Mouse (Mus musculus) intestine, embryonic 16.5 days (tissue): Measurements from ENCODE around the gene Gm27029. TPM values are rescaled to one million over a fixed set of nuclear protein-coding genes. Genes with fewer than 3 reads are reported as not detected.
A peak's percentile ranks its signal among the peaks of the same experiment; 100 is the strongest.
"Not testable (repeated sequence)": the region's sequence is repeated elsewhere in the genome, so short reads cannot be mapped to it uniquely, and the experiment has no call there.

Experiments
- ATAC-seq: fragments of 200-750 bp; cut with Nextera tagmentation; 2 replicates; pipeline ENCODE4 v1.8.0; 2017; ENCODE audit warnings: moderate TSS enrichment, moderate library complexity
- H3K27ac ChIP-seq: fragments of 300-500 bp; sonication (generic); 2 replicates; pipeline ENCODE4 v1.5.1; 2014; ENCODE audit warnings: mild to moderate bottlenecking, low read length
- H3K27me3 ChIP-seq: fragments of 300-500 bp; sonication (generic); replicated peaks from 2 replicates; pipeline ENCODE4 v1.6.1; 2014; ENCODE audit warnings: low read length, control low read depth, mixed read lengths; ENCODE audit not compliant: control insufficient read depth, insufficient read depth
- H3K36me3 ChIP-seq: fragments of 300-500 bp; sonication (generic); 2 replicates; pipeline ENCODE4 v1.6.1; 2014; ENCODE audit warnings: low read length, control low read depth; ENCODE audit not compliant: control insufficient read depth, insufficient read depth
- H3K4me1 ChIP-seq: fragments of 300-500 bp; sonication (generic); 2 replicates; pipeline ENCODE4 v1.6.1; 2014; ENCODE audit warnings: low read length, control low read depth, mixed read lengths; ENCODE audit not compliant: control insufficient read depth, insufficient read depth
- H3K4me2 ChIP-seq: fragments of 300-500 bp; sonication (generic); 2 replicates; pipeline ENCODE4 v1.6.1; 2014; ENCODE audit warnings: low read depth, low read length, control low read depth
- H3K4me3 ChIP-seq: fragments of 300-500 bp; sonication (generic); 2 replicates; pipeline ENCODE4 v1.5.1; 2014; ENCODE audit warnings: mild to moderate bottlenecking, low read length
- H3K9ac ChIP-seq: fragments of 300-500 bp; sonication (generic); 2 replicates; pipeline ENCODE4 v1.6.1; 2014; ENCODE audit warnings: low read depth, low read length
- H3K9me3 ChIP-seq: fragments of 300-500 bp; sonication (generic); 2 replicates; pipeline ENCODE4 v1.6.1; 2016; ENCODE audit warnings: low read length, control low read depth; ENCODE audit not compliant: control insufficient read depth
- WGBS: fragments of 180-500 bp; shearing (Covaris S2); extraction: QIAGEN DNeasy Blood & Tissue Kit; methylation state at CpG from one replicate; pipeline ENCODE4 v1.1.7; 2014; 5-methylcytosine and 5-hydroxymethylcytosine counted together
- polyA plus RNA-seq: library from polyadenylated mRNA; unstranded; fragments of >200 nt; fragmentation: Nextera tagmentation; extraction: Ambion mirVana; gene quantifications from 2 replicates; pipeline ENCODE4 v1.2.1, GENCODE M21; 2015

The Gm27029 gene
- polyA plus RNA-seq, 1 experiment from 2014 or later, result 10.1 TPM

DNA sequence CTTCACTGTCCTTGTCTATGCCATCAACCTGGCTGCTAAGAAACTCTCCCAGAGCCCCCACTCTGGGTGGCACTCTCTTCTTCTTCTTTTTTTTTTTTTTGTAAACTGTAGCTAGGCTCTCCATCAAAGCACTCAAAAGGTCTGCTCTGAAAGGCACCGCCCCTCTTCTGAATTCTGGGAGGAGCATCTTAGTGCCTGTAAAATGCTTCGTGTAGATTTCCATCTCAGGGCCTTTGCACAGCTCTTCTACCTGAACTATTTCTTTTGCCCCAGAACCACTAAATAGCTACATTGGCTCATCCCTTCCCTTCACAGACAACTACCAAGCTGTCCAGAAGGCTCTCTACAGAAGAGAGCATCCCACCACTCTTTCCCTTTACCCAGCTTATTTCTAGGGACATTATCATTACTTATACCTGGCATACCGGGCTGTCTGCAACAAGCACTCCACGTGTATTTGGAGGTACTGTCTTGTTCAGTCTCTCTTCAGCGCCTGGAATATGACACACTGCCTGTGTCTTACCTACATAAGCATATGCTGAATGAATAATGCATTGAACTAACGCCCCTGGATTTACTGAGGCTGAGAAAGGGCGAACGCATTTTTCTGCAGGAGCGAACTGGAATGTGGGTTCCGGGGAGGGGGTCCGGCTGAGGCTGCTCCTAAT, 8.0 kb downstream of the Gm27029 start:
- WGBS, result 2% methylated on average over 11 of the region's 11 CpGs
- Histone ChIP-seq H3K4me2 (peak overlapping the region; percentile 66), H3K27ac (peak overlapping the region; percentile 47), H3K9ac (peak overlapping the region; percentile 85), H3K27me3 (no peaks in the 10 kb centered on the region), H3K9me3 (no peaks in the 10 kb centered on the region), H3K4me1 (peaks cover 5% of the 10 kb centered on the region; the same call in 1 of the 2 replicates), H3K4me3 (peak overlapping the region; percentile 80), H3K36me3 (peaks cover 11% of the 10 kb centered on the region)
- peak; percentile 41 for ATAC-seq

DNA sequence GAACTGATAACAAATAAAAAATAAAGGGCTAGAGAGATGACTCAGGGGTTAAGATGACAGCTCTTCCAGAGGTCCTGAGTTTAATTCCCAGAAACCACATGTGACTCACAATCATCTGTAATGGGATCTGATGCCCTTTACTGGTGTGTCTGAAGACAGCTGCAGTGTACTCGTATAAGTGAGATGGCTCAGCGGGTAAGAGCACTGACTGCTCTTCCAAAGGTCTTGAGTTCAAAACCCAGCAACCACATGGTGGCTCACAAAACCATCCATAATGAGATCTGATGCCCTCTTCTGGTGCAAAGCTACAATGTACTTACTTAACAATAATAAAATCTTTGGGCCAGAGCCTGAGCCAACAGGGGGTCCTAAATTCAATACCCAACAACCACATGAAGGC, 9.3 kb downstream of the Gm27029 start:
- H3K9me3 ChIP-seq, result no peaks in the 10 kb centered on the region
- no peak overlapping the region for H3K9ac ChIP-seq
- no peaks in the 10 kb centered on the region for H3K27me3 ChIP-seq
- no peak for ATAC-seq
- peaks cover 14% of the 10 kb centered on the region for H3K36me3 ChIP-seq
- 84% methylated on average over 2 of the region's 2 CpGs for WGBS
- H3K4me1 ChIP-seq, result peaks cover 5% of the 10 kb centered on the region; the same call in 1 of the 2 replicates
- H3K4me2 ChIP-seq, result no peak overlapping the region
- H3K27ac ChIP-seq, result no peak overlapping the region
- no peak overlapping the region for H3K4me3 ChIP-seq

DNA sequence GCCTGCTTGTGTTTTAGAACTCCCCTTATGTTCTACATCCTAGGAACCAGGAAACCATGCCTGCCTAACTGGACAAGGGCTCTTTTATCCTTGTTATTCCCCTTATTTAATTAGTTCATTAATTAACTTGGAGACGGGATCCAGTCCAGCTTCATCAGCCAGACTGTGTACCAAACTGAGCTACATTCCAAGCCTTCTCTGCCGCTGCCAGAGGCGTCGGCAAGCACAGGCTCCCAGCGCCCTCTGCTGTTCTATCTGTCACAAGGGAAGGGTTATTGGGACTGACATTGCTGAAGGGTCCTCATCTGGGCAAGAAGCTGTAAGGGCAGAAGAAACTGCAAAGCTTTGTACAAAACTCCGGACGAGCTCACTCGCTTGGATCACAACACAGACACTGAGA, 29.5 kb downstream of the Gm27029 start:
- Histone ChIP-seq H3K27ac (no peak overlapping the region), H3K4me2 (no peak overlapping the region), H3K36me3 (no peaks in the 10 kb centered on the region), H3K9me3 (no peaks in the 10 kb centered on the region), H3K4me1 (0 out of 2 replicates have a peak, but pooled peaks cover 4% of the 10 kb centered on the region), H3K4me3 (no peak overlapping the region), H3K27me3 (no peaks in the 10 kb centered on the region), H3K9ac (0 out of 2 replicates have a peak overlapping the region, but pooled peaks have one; percentile 52)
- peak; percentile 76 for ATAC-seq
- WGBS, result 1% methylated on average over 8 of the region's 8 CpGs

DNA sequence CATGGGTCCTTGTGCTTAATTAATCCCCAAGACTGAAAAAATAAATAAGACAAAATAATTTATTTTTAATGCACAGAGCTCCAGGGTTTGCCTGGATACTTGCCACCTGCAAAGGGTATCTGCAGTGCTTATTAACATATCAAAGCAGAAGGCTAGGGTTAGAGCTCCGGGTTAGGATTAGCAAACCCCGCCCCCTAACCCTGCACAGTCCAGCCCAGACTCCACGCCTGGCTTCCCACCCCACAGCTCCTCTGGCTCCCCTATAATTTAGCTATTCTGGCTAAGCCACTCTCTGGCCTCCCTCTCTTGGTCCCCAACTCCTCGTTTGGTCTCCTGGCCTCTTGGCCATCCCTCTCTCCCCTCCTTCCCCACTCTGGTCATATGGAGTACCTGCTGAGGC, 42.8 kb downstream of the Gm27029 start:
- 21% methylated on average over 4 of the region's 4 CpGs for WGBS
- H3K4me1 ChIP-seq, result no peaks in the 10 kb centered on the region
- no peak overlapping the region for H3K4me2 ChIP-seq
- H3K4me3 ChIP-seq, result no peak overlapping the region
- H3K27me3 ChIP-seq, result no peaks in the 10 kb centered on the region
- H3K36me3 ChIP-seq, result no peaks in the 10 kb centered on the region
- H3K9me3 ChIP-seq, result no peaks in the 10 kb centered on the region
- no peak overlapping the region for H3K9ac ChIP-seq
- no peak overlapping the region for H3K27ac ChIP-seq
- no peak for ATAC-seq

DNA sequence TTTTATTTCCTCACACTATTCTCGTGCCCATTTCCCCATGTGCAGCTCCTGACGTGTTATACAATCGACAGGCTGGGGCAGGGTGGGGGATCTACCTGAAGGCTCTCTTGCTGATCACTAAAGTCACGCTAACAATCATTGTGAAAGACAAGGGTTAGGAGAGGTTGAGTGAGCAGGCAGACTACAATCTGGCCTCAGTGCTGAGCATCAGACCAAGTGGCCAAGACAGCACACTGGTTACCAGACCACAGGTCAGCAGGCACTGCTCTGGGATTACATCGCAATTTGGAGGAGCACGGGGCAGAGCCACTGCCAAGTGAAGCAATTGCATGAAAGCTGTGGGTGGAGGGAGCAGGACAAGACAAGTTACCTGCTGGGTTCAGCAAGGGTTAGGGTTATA, 45.7 kb downstream of the Gm27029 start:
- Histone ChIP-seq H3K4me1 (no peaks in the 10 kb centered on the region), H3K4me2 (no peak overlapping the region), H3K27ac (no peak overlapping the region; the same call in 1 of the 2 replicates), H3K9ac (no peak overlapping the region), H3K36me3 (no peaks in the 10 kb centered on the region), H3K4me3 (no peak overlapping the region), H3K9me3 (no peaks in the 10 kb centered on the region), H3K27me3 (no peaks in the 10 kb centered on the region)
- ATAC-seq, result no peak
- WGBS, result 76% methylated on average over 6 of the region's 6 CpGs

DNA sequence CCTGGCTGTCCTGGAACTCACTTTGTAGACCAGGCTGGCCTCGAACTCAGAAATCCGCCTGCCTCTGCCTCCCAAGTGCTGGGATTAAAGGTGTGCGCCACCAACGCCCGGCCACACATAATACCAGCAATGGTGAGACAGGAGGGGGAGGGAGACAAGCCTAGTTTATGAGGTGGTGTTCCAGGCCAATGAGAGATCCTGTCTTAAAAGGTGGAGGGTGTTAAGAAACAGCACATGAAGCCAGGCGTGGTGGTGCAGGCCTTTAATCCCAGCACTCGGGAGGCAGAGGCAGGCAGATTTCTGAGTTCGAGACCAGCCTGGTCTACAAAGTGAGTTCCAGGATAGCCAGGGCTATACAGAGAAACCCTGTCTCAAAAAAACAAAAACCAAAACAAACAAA, 46.4 kb downstream of the Gm27029 start:
- not testable (repeated sequence) for H3K4me1 ChIP-seq, H3K4me2 ChIP-seq, H3K9ac ChIP-seq, H3K27ac ChIP-seq, ATAC-seq, H3K4me3 ChIP-seq, H3K36me3 ChIP-seq, H3K27me3 ChIP-seq, H3K9me3 ChIP-seq
- 85% methylated on average over 8 of the region's 8 CpGs for WGBS

DNA sequence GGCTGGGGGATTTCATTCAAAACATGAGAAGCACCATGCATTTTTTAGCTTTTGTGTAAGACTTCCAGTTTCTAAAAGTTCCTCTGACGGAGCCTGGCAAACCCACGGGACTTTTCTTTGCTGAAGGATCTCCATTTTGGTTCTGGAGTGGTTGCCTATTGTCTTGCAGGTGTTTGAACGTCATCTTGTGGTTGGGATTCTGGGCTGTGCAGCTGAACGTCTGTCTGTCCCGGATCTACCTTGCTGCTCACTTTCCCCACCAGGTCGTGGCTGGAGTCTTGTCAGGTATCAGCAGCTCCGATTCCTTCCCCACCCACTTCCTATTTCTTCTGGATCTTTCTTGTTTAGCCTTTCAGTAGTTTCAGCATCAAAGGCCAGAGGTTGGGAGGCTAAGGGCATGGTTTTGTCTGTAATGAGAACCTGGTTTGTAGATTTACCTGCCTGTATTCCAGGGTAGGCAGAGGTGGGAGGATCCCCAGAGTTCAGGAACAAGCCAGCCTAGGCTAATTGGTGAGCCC, 50.1 kb downstream of the Gm27029 start:
- ATAC-seq, result no peak
- WGBS, result 58% methylated on average over 7 of the region's 7 CpGs
- no peaks in the 10 kb centered on the region for H3K27me3 ChIP-seq
- no peaks in the 10 kb centered on the region for H3K9me3 ChIP-seq
- no peak overlapping the region for H3K4me3 ChIP-seq
- no peak overlapping the region for H3K9ac ChIP-seq
- H3K4me1 ChIP-seq, result no peaks in the 10 kb centered on the region
- no peaks in the 10 kb centered on the region for H3K36me3 ChIP-seq
- H3K27ac ChIP-seq, result no peak overlapping the region
- H3K4me2 ChIP-seq, result no peak overlapping the region

DNA sequence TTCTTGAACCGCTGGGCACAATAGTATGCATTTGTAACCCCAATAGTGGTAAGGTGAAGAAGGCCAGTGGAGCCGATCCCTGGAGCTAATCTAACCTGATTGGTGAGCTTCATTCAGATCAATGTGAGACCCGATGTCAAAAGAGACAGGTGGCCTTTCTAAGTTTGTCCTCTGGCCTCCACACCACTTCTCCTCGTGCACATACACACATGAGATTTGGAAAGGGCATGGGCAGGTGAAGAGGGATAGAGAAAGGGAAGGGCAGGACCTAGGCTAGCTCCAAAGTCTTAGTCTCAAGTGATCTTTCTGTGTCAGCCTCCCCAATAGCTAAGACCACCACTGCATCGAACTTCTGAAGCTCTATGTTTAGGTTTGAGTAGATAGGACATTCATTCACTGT, 54.5 kb downstream of the Gm27029 start:
- Histone ChIP-seq H3K36me3 (no peaks in the 10 kb centered on the region), H3K9me3 (no peaks in the 10 kb centered on the region), H3K4me1 (no peaks in the 10 kb centered on the region), H3K27me3 (no peaks in the 10 kb centered on the region), H3K4me3 (no peak overlapping the region), H3K9ac (no peak overlapping the region), H3K27ac (no peak overlapping the region), H3K4me2 (no peak overlapping the region)
- 71% methylated on average over 5 of the region's 5 CpGs for WGBS
- ATAC-seq, result no peak

DNA sequence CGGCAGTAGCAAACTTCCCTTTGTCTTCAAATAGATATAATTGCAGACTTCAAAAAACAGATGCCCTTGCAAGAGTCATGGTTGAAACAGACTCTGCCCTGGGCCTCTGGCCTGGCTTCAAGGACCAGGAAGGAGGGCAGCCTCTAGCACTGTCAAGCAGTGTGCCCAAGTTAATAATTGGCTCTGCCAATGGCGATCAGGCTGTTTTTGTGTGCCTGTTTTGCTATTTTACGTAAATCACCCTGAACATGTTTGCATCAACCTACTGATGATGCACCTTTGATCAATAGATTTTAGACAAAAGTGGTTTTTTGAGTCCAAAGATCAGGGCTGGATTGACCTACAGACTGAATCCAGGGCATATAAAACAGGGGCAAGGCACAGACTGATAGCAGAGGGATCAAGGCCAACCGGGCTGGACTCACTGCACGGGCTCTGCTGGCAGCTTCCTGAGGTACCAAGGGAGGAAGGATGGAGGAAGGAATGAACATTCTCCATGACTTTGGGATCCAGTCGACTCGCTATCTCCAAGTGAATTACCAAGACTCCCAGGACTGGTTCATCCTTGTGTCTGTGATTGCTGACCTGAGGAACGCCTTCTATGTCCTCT, 57.2 kb downstream of the Gm27029 start, which contains the start of gene G6pc:
G6pc (plus strand) TSS at position 236 of the 610 bp plus-strand sequence.
- WGBS, result 73% methylated on average over 8 of the region's 8 CpGs
- H3K27ac ChIP-seq, result no peak within 1 kb of the TSS

More for the DNA sequence above, 57.2 kb downstream of the Gm27029 start, which contains the start of gene G6pc:
- Histone ChIP-seq H3K9ac (no peak within 1 kb of the TSS), H3K4me1 (peaks cover 9% of the 10 kb centered on the region), H3K36me3 (no peaks in the 10 kb centered on the region), H3K4me3 (no peak within 1 kb of the TSS), H3K4me2 (no peak within 1 kb of the TSS), H3K27me3 (no peaks in the 10 kb centered on the region), H3K9me3 (no peaks in the 10 kb centered on the region)
- ATAC-seq, result 0 out of 2 replicates have a peak, but pooled peaks have one; percentile 36
